Mouse (Mus musculus): ENCODE data around the gene Tm2d1.

- TF ChIP-seq CTCF (IDR thresholded peaks at IDR 0.05; ENCODE audit: low read depth, low read length) (no peak), POLR2A (IDR thresholded peaks at IDR 0.05; ENCODE audit: insufficient read depth, low read length) (no peak), EP300 (IDR thresholded peaks at IDR 0.05; ENCODE audit: insufficient read depth, low read depth, low read length) (no peak)
These were observed 17.9 kb upstream of the Tm2d1 start for GRCm38 (mm10) chr4:98400926-98401583.

Data from ES-Bruce4 (cell line).